ENCODE assay signal across 7 mouse cellular contexts in genomic region chr17:70720766-70721165, GRCm38 (mm10).
DNase-seq lines count a peak whose midpoint lies in the region; ATAC-seq and TF ChIP-seq lines count a peak whose summit lies in the region.

No protein-coding gene starts in this region.

- DNase-seq in lung, embryonic 14.5 days = peak; percentile 63
- DNase-seq in lung, adult 18-20 months = no peak
- peak; percentile 29 for DNase-seq in brain, adult 2 months (ENCODE audit: low read depth, low spot score)
- DNase-seq in retina, embryonic 14.5 days (ENCODE audit: low spot score) = peak; percentile 32
- no peak for DNase-seq in frontal cortex, postnatal 25 days (ENCODE audit: low spot score in 2 of 2)
- DNase-seq in spleen, postnatal 36 days (ENCODE audit: low spot score in 2 of 2) = no peak

- no peak overlapping the region for H3K4me2 ChIP-seq in lung, embryonic 14.5 days
- no peak overlapping the region for H3K4me2 ChIP-seq in intestine, embryonic 16.5 days (ENCODE audit: low read depth, low read length)

- H3K9ac ChIP-seq in lung, embryonic 14.5 days = no peak overlapping the region
- no peak overlapping the region for H3K9ac ChIP-seq in intestine, embryonic 16.5 days (ENCODE audit: low read depth, low read length)

- H3K9me3 ChIP-seq in lung, embryonic 14.5 days (ENCODE audit: low read depth, low read length) = no peaks in the 10 kb centered on the region
- no peaks in the 10 kb centered on the region for H3K9me3 ChIP-seq in intestine, embryonic 16.5 days (ENCODE audit: control insufficient read depth, low read length)

- peaks cover 3% of the 10 kb centered on the region; the same call in 1 of the 2 replicates for H3K4me1 ChIP-seq in lung, embryonic 14.5 days (ENCODE audit: insufficient read depth)
- no peaks in the 10 kb centered on the region for H3K4me1 ChIP-seq in intestine, embryonic 16.5 days (ENCODE audit: control insufficient read depth, insufficient read depth, low read length)

- peak; percentile 72 for ATAC-seq in lung, embryonic 14.5 days (ENCODE audit: insufficient read depth)
- peak; percentile 53; the same call in 1 of the 2 replicates for ATAC-seq in intestine, embryonic 16.5 days

- no peaks in the 10 kb centered on the region for H3K27me3 ChIP-seq in lung, embryonic 14.5 days (ENCODE audit: insufficient read depth, low read length)
- H3K27me3 ChIP-seq in intestine, embryonic 16.5 days (replicated peaks; ENCODE audit: control insufficient read depth, insufficient read depth, low read length) = no peaks in the 10 kb centered on the region

- WGBS in lung, embryonic 14.5 days = 18% methylated on average over 8 of the region's 8 CpGs
- WGBS in intestine, embryonic 16.5 days = 30% methylated on average over 8 of the region's 8 CpGs

- H3K4me3 ChIP-seq in lung, embryonic 14.5 days (ENCODE audit: low read depth, low read length) = no peak overlapping the region
- no peak overlapping the region for H3K4me3 ChIP-seq in intestine, embryonic 16.5 days (ENCODE audit: low read length)

- no peaks in the 10 kb centered on the region for H3K36me3 ChIP-seq in lung, embryonic 14.5 days (ENCODE audit: insufficient read depth)
- H3K36me3 ChIP-seq in intestine, embryonic 16.5 days (ENCODE audit: control insufficient read depth, insufficient read depth, low read length) = no peaks in the 10 kb centered on the region

- H3K27ac ChIP-seq in lung, embryonic 14.5 days (ENCODE audit: low read depth) = no peak overlapping the region
- no peak overlapping the region for H3K27ac ChIP-seq in intestine, embryonic 16.5 days (ENCODE audit: low read length)

- peak; percentile 43 for TF ChIP-seq CTCF in lung, embryonic 14.5 days (IDR thresholded peaks at IDR 0.05; ENCODE audit: low read depth)

Comparison
In these comparisons a context has a peak if more than half of its experiments do, and no peak if none do; other contexts are left out.
1. DNase-seq: peak in lung, embryonic 14.5 days (single experiment), brain, adult 2 months (single experiment) and retina, embryonic 14.5 days (single experiment); none in lung, adult 18-20 months (0 of 2), frontal cortex, postnatal 25 days (0 of 2) and spleen, postnatal 36 days (0 of 2).